Mouse (Mus musculus): ENCODE measurements at regions not wholly inside any gene's neighbourhood (a gene's known extent, or its start where the extent isn't known, plus 50 kb on each side); places are given as distances from the start of the nearest gene placed in this dataset.

GRCm38 (mm10) chr6:82854780-82855179 lies 80.5 kb upstream of the Hk2 start:
- TF ChIP-seq CTCF (IDR thresholded peaks at IDR 0.05; ENCODE audit: borderline replicate concordance, extremely low read depth, insufficient read depth, insufficient read length): no peak
- no peak for TF ChIP-seq POLR2A (IDR thresholded peaks at IDR 0.05; ENCODE audit: borderline replicate concordance, extremely low read depth, insufficient read depth, insufficient read length, poor library complexity, severe bottlenecking)

Data from brain, embryonic 14.5 days (tissue).